Mouse (Mus musculus): ENCODE measurements around the gene Abl2.

DNA sequence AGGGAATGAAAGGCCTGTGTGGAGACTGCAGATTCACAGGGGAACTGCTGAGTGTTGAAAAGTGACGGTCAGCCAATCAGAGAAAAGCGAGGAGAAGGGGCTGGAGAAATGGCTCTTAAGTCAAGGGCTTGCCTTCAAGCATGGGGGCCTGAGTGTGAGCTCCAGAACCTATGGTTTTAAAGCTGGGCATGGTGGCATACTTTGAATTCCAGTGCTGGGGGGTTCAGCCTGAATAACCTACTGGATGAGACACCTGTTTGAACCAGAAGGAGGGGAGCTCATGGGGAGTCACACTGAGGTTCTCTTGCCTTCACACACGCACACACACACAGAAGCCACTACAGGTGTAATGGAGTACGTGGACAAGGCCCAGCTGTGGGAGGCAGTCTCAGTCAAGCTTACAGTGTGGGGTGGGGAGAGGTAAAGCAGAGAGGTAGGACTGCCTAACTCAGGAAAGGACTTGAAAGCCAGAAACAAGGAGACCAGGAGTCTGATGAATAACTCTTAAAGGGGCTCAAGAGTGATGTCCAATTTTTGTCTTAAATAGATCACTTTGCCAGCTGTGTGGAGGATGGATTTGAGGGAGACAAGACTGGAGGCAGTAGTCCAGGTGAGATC, 61.8 kb downstream of the Abl2 start:
- TF ChIP-seq POLR2A (IDR thresholded peaks at IDR 0.05; ENCODE audit: borderline replicate concordance, insufficient read depth, low read length): no peak
- no peak for TF ChIP-seq CTCF (IDR thresholded peaks at IDR 0.05; ENCODE audit: borderline replicate concordance, insufficient read depth, low read depth, low read length)
